Mouse (Mus musculus): ENCODE data around the gene Ebp. TPM values are rescaled to one million over a fixed set of nuclear protein-coding genes. Genes with fewer than 3 reads are reported as not detected.

The Ebp gene
- total RNA-seq, 2 experiments from 2014 or later = 17.9 to 18.2 TPM

GRCm38 (mm10) chrX:8192126-8192639 is 1.1 kb downstream of the Ebp start:
- DNase-seq = no peak

- DNase-seq = no peak
Measured at GRCm38 (mm10) chrX:8182871-8183540, 10.3 kb downstream of the Ebp start.

GRCm38 (mm10) chrX:8179646-8180045 is 13.7 kb downstream of the Ebp start:
- no peak for DNase-seq

- no peak for DNase-seq
Measured at GRCm38 (mm10) chrX:8178871-8179270, 14.4 kb downstream of the Ebp start.

GRCm38 (mm10) chrX:8175504-8176385 is 17.6 kb downstream of the Ebp start, which contains the start of gene Tbc1d25:
TSS of gene Tbc1d25 (minus strand) at chrX:8176181.
- peak; percentile 76 for DNase-seq

GRCm38 (mm10) chrX:8175169-8175503 is 18.2 kb downstream of the Ebp start:
- no peak for DNase-seq

- DNase-seq = no peak
Measured at GRCm38 (mm10) chrX:8167716-8168647, 25.3 kb downstream of the Ebp start.

GRCm38 (mm10) chrX:8164471-8164870 is 28.8 kb downstream of the Ebp start:
- DNase-seq = no peak

- no peak for DNase-seq
Measured at GRCm38 (mm10) chrX:8163076-8163475, 30.2 kb downstream of the Ebp start.

- peak; percentile 75 for DNase-seq
Measured at GRCm38 (mm10) chrX:8145153-8145991, 47.9 kb downstream of the Ebp start, which contains the start of gene Rbm3. TSS of gene Rbm3 (minus strand) at chrX:8145880.

- peak; percentile 11 for DNase-seq
Measured at GRCm38 (mm10) chrX:8143750-8144149, 49.6 kb downstream of the Ebp start.

- DNase-seq = no peak
Measured at GRCm38 (mm10) chrX:8142948-8143347, 50.4 kb downstream of the Ebp start.

GRCm38 (mm10) chrX:8141058-8141457 is 52.3 kb downstream of the Ebp start:
- no peak for DNase-seq

GRCm38 (mm10) chrX:8140446-8140845 is 52.9 kb downstream of the Ebp start:
- no peak for DNase-seq

- no peak for DNase-seq
Measured at GRCm38 (mm10) chrX:8139480-8139879, 53.8 kb downstream of the Ebp start.

GRCm38 (mm10) chrX:8135886-8136285 is 57.4 kb downstream of the Ebp start:
- DNase-seq = no peak

Other genes starting within 250 kb of the Ebp start
- gene Hdac6, start 245.6 kb downstream of the Ebp start, total RNA-seq (2021) = 1 to 10 TPM; 6.4 to 8.0 TPM
- under 1 TPM; 0.12 to 0.41 TPM for gene Gata1, start 215.4 kb downstream of the Ebp start, total RNA-seq (2021)
- not detected for gene Glod5, start 175.0 kb downstream of the Ebp start, total RNA-seq (2021)
- 1 to 10 TPM; 6.4 to 8.6 TPM for gene Suv39h1, start 118.8 kb downstream of the Ebp start, total RNA-seq (2021)
- 1 to 10 TPM; 1.3 to 1.9 TPM for gene Was, start 103.0 kb downstream of the Ebp start, total RNA-seq (2021)
- gene Wdr13, start 60.6 kb downstream of the Ebp start, total RNA-seq (2021) = 10 to 100 TPM; 21.8 to 25.4 TPM
- gene Rbm3, start 47.6 kb downstream of the Ebp start, total RNA-seq (2021) = 100 to 1,000 TPM; 291 to 335 TPM
- 1 to 10 TPM; 3.5 to 3.6 TPM for gene Tbc1d25, start 17.3 kb downstream of the Ebp start, total RNA-seq (2021)
- 1 to 10 TPM; 3.9 to 5.1 TPM for gene Porcn, start 13.0 kb upstream of the Ebp start, total RNA-seq (2021)
- gene Ftsj1, start 58.9 kb upstream of the Ebp start, total RNA-seq (2021) = 10 to 100 TPM; 12.1 to 13.6 TPM
- under 1 TPM; 0.33 to 0.97 TPM for gene Slc38a5, start 77.6 kb upstream of the Ebp start, total RNA-seq (2021)
- not detected for gene Ssxb10, start 133.9 kb upstream of the Ebp start, total RNA-seq (2021)
- not detected for gene Ssxb9, start 173.5 kb upstream of the Ebp start, total RNA-seq (2021)
- gene Ssxb1, start 219.8 kb upstream of the Ebp start, total RNA-seq (2021) = not detected